Mouse (Mus musculus) limb, embryonic 10.5 days (tissue): ENCODE measurements around the gene Fhl3. TPM values are rescaled to one million over a fixed set of nuclear protein-coding genes. Genes with fewer than 3 reads are reported as not detected.

ENCODE experiments used
- microRNA counts: library from miRNA; unstranded; fragments of <30 nt; microRNA quantifications from one replicate; lab custom pipeline; 2017
- microRNA-seq: library from miRNA; unstranded; fragments of <30 nt; microRNA quantifications from one replicate; pipeline ENCODE4, GENCODE M21; 2017
- polyA plus RNA-seq: library from polyadenylated mRNA; unstranded; fragments of >200 nt; fragmentation: Nextera tagmentation; extraction: Ambion mirVana; gene quantifications from 2 replicates; pipeline ENCODE4 v1.2.1, GENCODE M21; 2016

Gene Fhl3
- polyA plus RNA-seq, 1 experiment from 2014 or later, result 10.1 TPM

MicroRNA genes within 50 kb of the gene (microRNA counts, 519-probe panel; counts per million panel counts)
- microRNA mmu-miR-697 (lab: Ali Mortazavi, UCI), result 684 counts per million, percentile 72 among the panel's probes with 10 or more counts
- microRNA mmu-miR-698 (lab: Ali Mortazavi, UCI), result 684 counts per million, percentile 72 among the panel's probes with 10 or more counts

Small RNA genes within 50 kb of the gene (microRNA-seq; reads per million reads assigned to microRNA genes)
- not detected for gene Gm24721
- gene Mir697, result not detected
- gene Mir698, result not detected

Other genes with a start within 250 kb of the Fhl3 start
- gene 3100002H09Rik, start 89.9 kb upstream of the Fhl3 start, polyA plus RNA-seq, result not detected in 2 replicates
- 0.04 and 0.13 TPM in 2 replicates for gene Pou3f1, start 43.9 kb upstream of the Fhl3 start, polyA plus RNA-seq
- 73.9 and 77.2 TPM in 2 replicates for gene Utp11, start 7.1 kb upstream of the Fhl3 start, polyA plus RNA-seq
- gene Sf3a3, start 14.1 kb downstream of the Fhl3 start, polyA plus RNA-seq, result 270 and 284 TPM in 2 replicates
- 22.7 and 22.8 TPM in 2 replicates for gene Inpp5b, start 41.1 kb downstream of the Fhl3 start, polyA plus RNA-seq
- 15.6 and 17.3 TPM in 2 replicates for gene Mtf1, start 101.4 kb downstream of the Fhl3 start, polyA plus RNA-seq
- 43.7 and 45.7 TPM in 2 replicates for gene Yrdc, start 150.0 kb downstream of the Fhl3 start, polyA plus RNA-seq
- gene 1110065P20Rik, start 150.5 kb downstream of the Fhl3 start, polyA plus RNA-seq, result 33.5 and 41.6 TPM in 2 replicates
- 0.26 and 0.28 TPM in 2 replicates for gene Maneal, start 161.5 kb downstream of the Fhl3 start, polyA plus RNA-seq
- 0.05 and 0.06 TPM in 2 replicates for gene Epha10, start 180.2 kb downstream of the Fhl3 start, polyA plus RNA-seq
- 14.6 and 17.0 TPM in 2 replicates for gene 9930104L06Rik, start 236.3 kb downstream of the Fhl3 start, polyA plus RNA-seq
- gene Cdca8, start 238.6 kb downstream of the Fhl3 start, polyA plus RNA-seq, result 221 and 226 TPM in 2 replicates